Mouse (Mus musculus) lung, adult 2 months (tissue): Measurements from ENCODE around the gene Znfx1. TPM values are rescaled to one million over a fixed set of nuclear protein-coding genes. Genes with fewer than 3 reads are reported as not detected.
"Not testable (repeated sequence)": the region's sequence is repeated elsewhere in the genome, so short reads cannot be mapped to it uniquely, and the experiment has no call there.

Experiments
- DNase-seq: peaks from one replicate; pipeline ENCODE4 v3.0.0; 2022
- H3K4me1 ChIP-seq: fragments of 200-500 bp; 2 replicates; pipeline ENCODE4 v1.6.1; 2011; ENCODE audit warnings: low read length; ENCODE audit not compliant: control insufficient read depth, insufficient read depth
- H3K4me3 ChIP-seq: fragments of 200-500 bp; replicated peaks from 2 replicates; pipeline ENCODE3; 2011; ENCODE audit warnings: low read depth, mild to moderate bottlenecking, control low read depth, low read length; ENCODE audit errors: extremely low read depth
- CTCF ChIP-seq: fragments of 200-500 bp; IDR thresholded peaks from 2 replicates; pipeline ENCODE4 v1.5.1; 2011; ENCODE audit warnings: mild to moderate bottlenecking, low read length, control low read depth; ENCODE audit not compliant: insufficient read depth
- POLR2A ChIP-seq: fragments of 200-500 bp; IDR thresholded peaks from 2 replicates; pipeline ENCODE4 v1.6.1; 2011; ENCODE audit warnings: low read depth, mild to moderate bottlenecking, control low read depth, low read length, borderline replicate concordance; ENCODE audit errors: extremely low read depth
- WGBS: fragments of 180-500 bp; shearing (Covaris S2); methylation state at CpG from one replicate; pipeline ENCODE4 v1.1.7; 2018; 5-methylcytosine and 5-hydroxymethylcytosine counted together
- polyA plus RNA-seq: library from polyadenylated mRNA; depleted of rRNA; stranded (reverse); fragments of >200 nt; gene quantifications from 2 replicates; pipeline ENCODE4 v1.2.3, GENCODE M21; 2012

Gene Znfx1
- polyA plus RNA-seq, 1 experiment: 46.6 TPM

- no peak overlapping the region for H3K4me3 ChIP-seq
- 92% methylated on average over 4 of the region's 4 CpGs for WGBS
- TF ChIP-seq POLR2A (no peak), CTCF (no peak)
- DNase-seq: no peak
- no peaks in the 10 kb centered on the region for H3K4me1 ChIP-seq
Measured at GRCm38 (mm10) chr2:167030507-167030906, 32.3 kb downstream of the Znfx1 start.

- Histone ChIP-seq H3K4me1 (no peaks in the 10 kb centered on the region), H3K4me3 (no peak overlapping the region)
- DNase-seq: no peak
- WGBS: 88% methylated on average over 7 of the region's 7 CpGs
- TF ChIP-seq POLR2A (no peak), CTCF (no peak)
Measured at GRCm38 (mm10) chr2:167028553-167028952, 34.3 kb downstream of the Znfx1 start.

- no peak for DNase-seq
- Histone ChIP-seq H3K4me3 (no peak overlapping the region), H3K4me1 (0 out of 2 replicates have a peak, but pooled peaks cover 3% of the 10 kb centered on the region)
- 83% methylated on average over 10 of the region's 10 CpGs for WGBS
- TF ChIP-seq POLR2A (no peak), CTCF (no peak)
Measured at GRCm38 (mm10) chr2:167019396-167019795, 43.4 kb downstream of the Znfx1 start.

GRCm38 (mm10) chr2:167015382-167015718 is 47.5 kb downstream of the Znfx1 start:
- Histone ChIP-seq H3K4me1 (0 out of 2 replicates have a peak, but pooled peaks cover 3% of the 10 kb centered on the region), H3K4me3 (peak overlapping the region; percentile 81)
- TF ChIP-seq POLR2A (no peak), CTCF (no peak)
- no peak for DNase-seq
- 0% methylated on average over 21 of the region's 21 CpGs for WGBS

GRCm38 (mm10) chr2:167014702-167015381 is 48.0 kb downstream of the Znfx1 start, which contains the start of gene Ddx27:
Gene Ddx27, plus strand, starts transcription at chr2:167015193.
- WGBS: 2% methylated on average over 37 of the region's 37 CpGs
- TF ChIP-seq CTCF (no peak), POLR2A (peak; percentile 29; the same call in 1 of the 2 replicates)

GRCm38 (mm10) chr2:167010546-167010945 is 52.3 kb downstream of the Znfx1 start:
- 77% methylated on average over 3 of the region's 3 CpGs for WGBS

More at GRCm38 (mm10) chr2:167014702-167015381, 48.0 kb downstream of the Znfx1 start, which contains the start of gene Ddx27:
- Histone ChIP-seq H3K4me1 (0 out of 2 replicates have a peak, but pooled peaks cover 3% of the 10 kb centered on the region), H3K4me3 (peak within 1 kb of the TSS; percentile 81)
- peak; percentile 92 for DNase-seq

GRCm38 (mm10) chr2:167009483-167009882 is 53.3 kb downstream of the Znfx1 start:
- 64% methylated on average over 4 of the region's 4 CpGs for WGBS
- Histone ChIP-seq H3K4me3 (no peak overlapping the region), H3K4me1 (no peaks in the 10 kb centered on the region)
- TF ChIP-seq CTCF (no peak), POLR2A (no peak)
- no peak for DNase-seq

More at GRCm38 (mm10) chr2:167010546-167010945, 52.3 kb downstream of the Znfx1 start:
- Histone ChIP-seq H3K4me1 (0 out of 2 replicates have a peak, but pooled peaks cover under 1% of the 10 kb centered on the region), H3K4me3 (no peak overlapping the region)
- TF ChIP-seq CTCF: no peak
- TF ChIP-seq POLR2A: no peak
- DNase-seq: no peak

GRCm38 (mm10) chr2:167007565-167007964 is 55.2 kb downstream of the Znfx1 start:
- H3K4me1 ChIP-seq: not testable (repeated sequence)
- WGBS: 50% methylated on average over 4 of the region's 4 CpGs

GRCm38 (mm10) chr2:167007001-167007491 is 55.8 kb downstream of the Znfx1 start:
- 63% methylated on average over 13 of the region's 13 CpGs for WGBS
- no peak overlapping the region for H3K4me3 ChIP-seq
- no peak for DNase-seq
- TF ChIP-seq POLR2A (no peak), CTCF (no peak)
- H3K4me1 ChIP-seq: no peaks in the 10 kb centered on the region

More at GRCm38 (mm10) chr2:167007565-167007964, 55.2 kb downstream of the Znfx1 start:
- DNase-seq, H3K4me3 ChIP-seq: not testable (repeated sequence)

GRCm38 (mm10) chr2:167006355-167006754 is 56.5 kb downstream of the Znfx1 start:
- DNase-seq: no peak
- 87% methylated on average over 2 of the region's 2 CpGs for WGBS

More at GRCm38 (mm10) chr2:167006355-167006754, 56.5 kb downstream of the Znfx1 start:
- TF ChIP-seq POLR2A (no peak), CTCF (no peak)
- Histone ChIP-seq H3K4me1 (no peaks in the 10 kb centered on the region), H3K4me3 (no peak overlapping the region)
